Comparison of ENCODE assay signal across 34 mouse cellular contexts in genomic region chr3:69177914-69178313, GRCm38 (mm10). TPM values are rescaled to one million over a fixed set of nuclear protein-coding genes. Genes with fewer than 3 reads are reported as not detected.
DNase-seq lines count a peak whose midpoint lies in the region; ATAC-seq and TF ChIP-seq lines count a peak whose summit lies in the region.
"Had no signal": no experiment of that assay in that cellular context is flagged by ENCODE, and none has a peak within 500 bp of the region (broad histone marks: within the 10 kb centered on the region; RNA-seq: fewer than 3 reads in every experiment).

No protein-coding gene starts in this region.

- no peak overlapping the region for H3K27ac ChIP-seq in midbrain, embryonic 13.5 days
- no peak overlapping the region for H3K27ac ChIP-seq in midbrain, embryonic 10.5 days (replicated peaks)
- no peak overlapping the region for H3K27ac ChIP-seq in forebrain, embryonic 12.5 days
- H3K27ac ChIP-seq in forebrain, postnatal 0 days (ENCODE audit: low read depth, low read length) = no peak overlapping the region
- H3K27ac ChIP-seq in neural tube, embryonic 15.5 days (replicated peaks) = no peak overlapping the region
- H3K27ac ChIP-seq in intestine, postnatal 0 days (ENCODE audit: low read depth, low read length) = no peak overlapping the region
- H3K27ac ChIP-seq: embryonic facial prominence, embryonic 13.5 days; hindbrain, embryonic 10.5 days; hindbrain, postnatal 0 days; intestine, embryonic 15.5 days; limb, embryonic 10.5 days; limb, embryonic 15.5 days; liver, embryonic 13.5 days; macrophage; midbrain, embryonic 12.5 days had no signal

- H3K9ac ChIP-seq in midbrain, embryonic 13.5 days (replicated peaks) = no peak overlapping the region
- H3K9ac ChIP-seq in forebrain, embryonic 12.5 days = no peak overlapping the region
- no peak overlapping the region for H3K9ac ChIP-seq in forebrain, postnatal 0 days
- no peak overlapping the region for H3K9ac ChIP-seq in neural tube, embryonic 15.5 days (replicated peaks)
- H3K9ac ChIP-seq in intestine, postnatal 0 days (ENCODE audit: low read depth, low read length) = no peak overlapping the region
- H3K9ac ChIP-seq: embryonic facial prominence, embryonic 13.5 days; intestine, embryonic 15.5 days; limb, embryonic 15.5 days; liver, embryonic 13.5 days; midbrain, embryonic 12.5 days had no signal

- ATAC-seq in midbrain, embryonic 13.5 days = peak; percentile 18; the same call in 1 of the 2 replicates
- peak; percentile 66; the same call in 1 of the 2 replicates for ATAC-seq in forebrain, embryonic 12.5 days (ENCODE audit: low FRiP score)
- no peak for ATAC-seq in forebrain, postnatal 0 days
- no peak for ATAC-seq in neural tube, embryonic 15.5 days (ENCODE audit: low FRiP score)
- ATAC-seq in intestine, postnatal 0 days = no peak
- ATAC-seq: intestine, embryonic 15.5 days had no signal

- DNase-seq in midbrain, embryonic 10.5 days (ENCODE audit: low spot score) = no peak
- DNase-seq in forebrain, postnatal 0 days = no peak
- DNase-seq in kidney, postnatal 4 days = no peak
- DNase-seq in gastrocnemius, postnatal 4 days (ENCODE audit: low spot score in 2 of 2) = no peak
- DNase-seq: heart, postnatal 14 days; kidney, adult 8-10 months; kidney, postnatal 10 days; layer of hippocampus, adult 9-11 months; liver, embryonic 13.5 days; lung, adult 18-20 months; lung, postnatal 10 days; right cerebral cortex, postnatal 14 days had no signal

- H3K36me3 ChIP-seq in midbrain, embryonic 13.5 days = no peaks in the 10 kb centered on the region
- H3K36me3 ChIP-seq in midbrain, embryonic 10.5 days = no peaks in the 10 kb centered on the region
- no peaks in the 10 kb centered on the region for H3K36me3 ChIP-seq in forebrain, embryonic 12.5 days (replicated peaks)
- no peaks in the 10 kb centered on the region for H3K36me3 ChIP-seq in forebrain, postnatal 0 days (ENCODE audit: insufficient read depth)
- H3K36me3 ChIP-seq in neural tube, embryonic 15.5 days = no peaks in the 10 kb centered on the region
- no peaks in the 10 kb centered on the region for H3K36me3 ChIP-seq in intestine, postnatal 0 days (ENCODE audit: control insufficient read depth, insufficient read depth)
- H3K36me3 ChIP-seq: embryonic facial prominence, embryonic 13.5 days; hindbrain, embryonic 10.5 days; intestine, embryonic 15.5 days; limb, embryonic 10.5 days; limb, embryonic 15.5 days; liver, embryonic 13.5 days; midbrain, embryonic 12.5 days had no signal

- no peak overlapping the region for H3K4me3 ChIP-seq in midbrain, embryonic 13.5 days (replicated peaks)
- no peak overlapping the region for H3K4me3 ChIP-seq in midbrain, embryonic 10.5 days
- no peak overlapping the region for H3K4me3 ChIP-seq in forebrain, embryonic 12.5 days (replicated peaks)
- no peak overlapping the region for H3K4me3 ChIP-seq in forebrain, postnatal 0 days (ENCODE audit: low read depth, low read length)
- no peak overlapping the region for H3K4me3 ChIP-seq in neural tube, embryonic 15.5 days (replicated peaks)
- no peak overlapping the region for H3K4me3 ChIP-seq in intestine, postnatal 0 days (ENCODE audit: low read depth, low read length)
- H3K4me3 ChIP-seq: embryonic facial prominence, embryonic 13.5 days; hindbrain, embryonic 10.5 days; intestine, embryonic 15.5 days; limb, embryonic 10.5 days; limb, embryonic 15.5 days; liver, embryonic 13.5 days; midbrain, embryonic 12.5 days; myocyte had no signal

- H3K9me3 ChIP-seq in midbrain, embryonic 13.5 days = no peaks in the 10 kb centered on the region
- H3K9me3 ChIP-seq in midbrain, embryonic 10.5 days (replicated peaks) = no peaks in the 10 kb centered on the region
- no peaks in the 10 kb centered on the region for H3K9me3 ChIP-seq in forebrain, embryonic 12.5 days
- H3K9me3 ChIP-seq in forebrain, postnatal 0 days (ENCODE audit: low read length) = no peaks in the 10 kb centered on the region
- H3K9me3 ChIP-seq in neural tube, embryonic 15.5 days (replicated peaks) = no peaks in the 10 kb centered on the region
- no peaks in the 10 kb centered on the region for H3K9me3 ChIP-seq in intestine, postnatal 0 days (ENCODE audit: control insufficient read depth)
- H3K9me3 ChIP-seq: embryonic facial prominence, embryonic 13.5 days; hindbrain, embryonic 10.5 days; intestine, embryonic 15.5 days; limb, embryonic 10.5 days; limb, embryonic 15.5 days; liver, embryonic 13.5 days; midbrain, embryonic 12.5 days had no signal

- TF ChIP-seq CTCF in forebrain, postnatal 0 days (IDR thresholded peaks at IDR 0.05; ENCODE audit: low read depth) = no peak
- no peak for TF ChIP-seq CTCF in intestine, postnatal 0 days (IDR thresholded peaks at IDR 0.05; ENCODE audit: low read depth)

- H3K4me1 ChIP-seq in midbrain, embryonic 13.5 days (replicated peaks) = peaks cover 21% of the 10 kb centered on the region
- H3K4me1 ChIP-seq in midbrain, embryonic 10.5 days = peaks cover 17% of the 10 kb centered on the region
- peaks cover 23% of the 10 kb centered on the region for H3K4me1 ChIP-seq in forebrain, embryonic 12.5 days
- peaks cover 6% of the 10 kb centered on the region; the same call in 1 of the 2 replicates for H3K4me1 ChIP-seq in forebrain, postnatal 0 days (ENCODE audit: insufficient read depth)
- H3K4me1 ChIP-seq in neural tube, embryonic 15.5 days = peaks cover 6% of the 10 kb centered on the region; the same call in 1 of the 2 replicates
- no peaks in the 10 kb centered on the region for H3K4me1 ChIP-seq in intestine, postnatal 0 days (replicated peaks; ENCODE audit: control insufficient read depth, insufficient read depth, low read length)
- H3K4me1 ChIP-seq: embryonic facial prominence, embryonic 13.5 days; intestine, embryonic 15.5 days; limb, embryonic 10.5 days; limb, embryonic 15.5 days; liver, embryonic 13.5 days had no signal

- H3K4me2 ChIP-seq in midbrain, embryonic 13.5 days (replicated peaks) = peak overlapping the region; percentile 29; the same call in 1 of the 2 replicates
- H3K4me2 ChIP-seq in forebrain, embryonic 12.5 days = peak overlapping the region; percentile 29
- peak overlapping the region; percentile 11; the same call in 1 of the 2 replicates for H3K4me2 ChIP-seq in forebrain, postnatal 0 days (ENCODE audit: low read depth)
- H3K4me2 ChIP-seq in neural tube, embryonic 15.5 days = 0 out of 2 replicates have a peak overlapping the region, but pooled peaks have one; percentile 9
- H3K4me2 ChIP-seq in intestine, postnatal 0 days (replicated peaks; ENCODE audit: low read depth) = no peak overlapping the region
- H3K4me2 ChIP-seq: embryonic facial prominence, embryonic 13.5 days; intestine, embryonic 15.5 days; limb, embryonic 15.5 days; liver, embryonic 13.5 days had no signal

- H3K27me3 ChIP-seq in midbrain, embryonic 13.5 days = 0 out of 2 replicates have a peak, but pooled peaks cover 4% of the 10 kb centered on the region
- H3K27me3 ChIP-seq in midbrain, embryonic 10.5 days (ENCODE audit: low read depth, poor library complexity, severe bottlenecking) = no peaks in the 10 kb centered on the region
- H3K27me3 ChIP-seq in forebrain, embryonic 12.5 days = no peaks in the 10 kb centered on the region
- no peaks in the 10 kb centered on the region for H3K27me3 ChIP-seq in forebrain, postnatal 0 days (ENCODE audit: insufficient read depth, low read length)
- H3K27me3 ChIP-seq in neural tube, embryonic 15.5 days (replicated peaks) = no peaks in the 10 kb centered on the region
- H3K27me3 ChIP-seq in intestine, postnatal 0 days (replicated peaks; ENCODE audit: control insufficient read depth, insufficient read depth, low read length) = no peaks in the 10 kb centered on the region
- H3K27me3 ChIP-seq: embryonic facial prominence, embryonic 13.5 days; intestine, embryonic 15.5 days; limb, embryonic 15.5 days; liver, embryonic 13.5 days; midbrain, embryonic 12.5 days had no signal

RNA-seq across cellular contexts. Expression of gene Arl14, which starts 44.3 kb away (rescaled TPM):
- not detected in 2 replicates for polyA plus RNA-seq in midbrain, embryonic 13.5 days (2015; fragmentation: Nextera tagmentation; extraction: Ambion mirVana)
- polyA plus RNA-seq in midbrain, embryonic 10.5 days (2016; fragmentation: Nextera tagmentation; extraction: Ambion mirVana) = not detected in 2 replicates
- not detected in 2 replicates for polyA plus RNA-seq in forebrain, embryonic 12.5 days (2016; fragmentation: Nextera tagmentation; extraction: Ambion mirVana)
- total RNA-seq in forebrain, postnatal 0 days (2014; rRNA removed) = not detected in 2 replicates
- not detected in 2 replicates for polyA plus RNA-seq in forebrain, postnatal 0 days (2015; fragmentation: Nextera tagmentation; extraction: Ambion mirVana)
- polyA plus RNA-seq in neural tube, embryonic 15.5 days (2015; fragmentation: Nextera tagmentation; extraction: Ambion mirVana) = not detected in 2 replicates
- 1.1 TPM in 2 replicates for polyA plus RNA-seq in intestine, postnatal 0 days (2015; fragmentation: Nextera tagmentation; extraction: Ambion mirVana)
- total RNA-seq in gastrocnemius, postnatal 4 days (2021) = not detected
- total RNA-seq: adrenal gland, postnatal 10 days; common myeloid progenitor, adult 5-6 weeks; heart, postnatal 14 days; hindbrain, postnatal 0 days; left cerebral cortex, postnatal 10 days; MEL; neutrophil, adult 5-6 weeks had no signal
- polyA plus RNA-seq: embryonic facial prominence, embryonic 13.5 days; gonadal fat pad, adult 2 months; heart, embryonic 14.5 days; hindbrain, embryonic 10.5 days; hindbrain, postnatal 0 days; limb, embryonic 10.5 days; limb, embryonic 15.5 days; liver, embryonic 13.5 days; macrophage; midbrain, embryonic 12.5 days; myocyte; Patski; testis, adult 2 months had no signal

RNA-seq across cellular contexts. Expression of gene Kpna4, which starts 51.0 kb away (rescaled TPM):
- polyA plus RNA-seq in midbrain, embryonic 13.5 days (2015; fragmentation: Nextera tagmentation; extraction: Ambion mirVana) = 35.4 and 38.6 TPM in 2 replicates
- 34.2 and 35.6 TPM in 2 replicates for polyA plus RNA-seq in midbrain, embryonic 10.5 days (2016; fragmentation: Nextera tagmentation; extraction: Ambion mirVana)
- polyA plus RNA-seq in forebrain, embryonic 12.5 days (2016; fragmentation: Nextera tagmentation; extraction: Ambion mirVana) = 53.3 and 56.6 TPM in 2 replicates
- total RNA-seq in forebrain, postnatal 0 days (2014; rRNA removed) = 83.8 and 91.1 TPM in 2 replicates
- polyA plus RNA-seq in forebrain, postnatal 0 days (2015; fragmentation: Nextera tagmentation; extraction: Ambion mirVana) = 26.3 and 32.7 TPM in 2 replicates
- 31.8 and 32.0 TPM in 2 replicates for polyA plus RNA-seq in neural tube, embryonic 15.5 days (2015; fragmentation: Nextera tagmentation; extraction: Ambion mirVana)
- 18.1 and 19.3 TPM in 2 replicates for polyA plus RNA-seq in intestine, postnatal 0 days (2015; fragmentation: Nextera tagmentation; extraction: Ambion mirVana)
- 10 to 100 TPM; 57.2 to 60.5 TPM for total RNA-seq in gastrocnemius, postnatal 4 days (2021)

Comparison
In these comparisons a context has a peak if more than half of its experiments do, and no peak if none do; other contexts are left out.
1. ATAC-seq: peak in midbrain, embryonic 13.5 days (single experiment) and forebrain, embryonic 12.5 days (single experiment); none in forebrain, postnatal 0 days (single experiment), neural tube, embryonic 15.5 days (single experiment) and intestine, postnatal 0 days (single experiment).